Mouse (Mus musculus) midbrain, embryonic 11.5 days (tissue): Measurements from ENCODE around the gene Mlycd. TPM values are rescaled to one million over a fixed set of nuclear protein-coding genes. Genes with fewer than 3 reads are reported as not detected.
"Not testable (repeated sequence)": the region's sequence is repeated elsewhere in the genome, so short reads cannot be mapped to it uniquely, and the experiment has no call there.

Experiments used
- ATAC-seq: fragments of 200-750 bp; cut with Nextera tagmentation; 2 replicates; pipeline ENCODE4 v1.8.0; 2017; ENCODE audit warnings: moderate TSS enrichment, moderate library complexity; ENCODE audit not compliant: low FRiP score
- DNase-seq: peaks from one replicate; pipeline ENCODE4 v3.0.0; 2015; ENCODE audit warnings: low spot score; ENCODE audit errors: missing footprints
- H3K27ac ChIP-seq: fragments of 300-500 bp; sonication (generic); 2 replicates; pipeline ENCODE4 v1.5.1; 2014; ENCODE audit warnings: low read depth, low read length
- H3K27me3 ChIP-seq: fragments of 300-500 bp; sonication (generic); 2 replicates; pipeline ENCODE4 v1.6.1; 2014; ENCODE audit warnings: mild to moderate bottlenecking, low read length, moderate library complexity, mixed read lengths; ENCODE audit not compliant: control insufficient read depth, insufficient read depth
- H3K36me3 ChIP-seq: fragments of 300-500 bp; sonication (generic); 2 replicates; pipeline ENCODE4 v1.6.1; 2014; ENCODE audit warnings: mild to moderate bottlenecking, low read length, moderate library complexity, mixed read lengths; ENCODE audit not compliant: control insufficient read depth, insufficient read depth
- H3K4me1 ChIP-seq: fragments of 300-500 bp; sonication (generic); 2 replicates; pipeline ENCODE4 v1.6.1; 2014; ENCODE audit warnings: low read length; ENCODE audit not compliant: control insufficient read depth, insufficient read depth
- H3K4me2 ChIP-seq: fragments of 300-500 bp; sonication (generic); 2 replicates; pipeline ENCODE4 v1.6.1; 2014; ENCODE audit warnings: mild to moderate bottlenecking, moderate library complexity
- H3K4me3 ChIP-seq: fragments of 300-500 bp; sonication (generic); 2 replicates; pipeline ENCODE4 v1.5.1; 2014; ENCODE audit warnings: low read depth, low read length
- H3K9ac ChIP-seq: fragments of 300-500 bp; sonication (generic); 2 replicates; pipeline ENCODE4 v1.6.1; 2014; ENCODE audit warnings: low read length
- H3K9me3 ChIP-seq: fragments of 300-500 bp; sonication (generic); 2 replicates; pipeline ENCODE4 v1.6.1; 2016; ENCODE audit warnings: low read length; ENCODE audit not compliant: control insufficient read depth
- WGBS: fragments of 180-500 bp; shearing (Covaris S2); extraction: QIAGEN DNeasy Blood & Tissue Kit; methylation state at CpG from one replicate; pipeline ENCODE4 v1.1.7; 2014; 5-methylcytosine and 5-hydroxymethylcytosine counted together
- polyA plus RNA-seq: library from polyadenylated mRNA; unstranded; fragments of >200 nt; fragmentation: Nextera tagmentation; extraction: Ambion mirVana; gene quantifications from 2 replicates; pipeline ENCODE4 v1.2.1, GENCODE M21; 2014

Gene Mlycd
- polyA plus RNA-seq = 11.3 and 11.6 TPM in 2 replicates

DNA sequence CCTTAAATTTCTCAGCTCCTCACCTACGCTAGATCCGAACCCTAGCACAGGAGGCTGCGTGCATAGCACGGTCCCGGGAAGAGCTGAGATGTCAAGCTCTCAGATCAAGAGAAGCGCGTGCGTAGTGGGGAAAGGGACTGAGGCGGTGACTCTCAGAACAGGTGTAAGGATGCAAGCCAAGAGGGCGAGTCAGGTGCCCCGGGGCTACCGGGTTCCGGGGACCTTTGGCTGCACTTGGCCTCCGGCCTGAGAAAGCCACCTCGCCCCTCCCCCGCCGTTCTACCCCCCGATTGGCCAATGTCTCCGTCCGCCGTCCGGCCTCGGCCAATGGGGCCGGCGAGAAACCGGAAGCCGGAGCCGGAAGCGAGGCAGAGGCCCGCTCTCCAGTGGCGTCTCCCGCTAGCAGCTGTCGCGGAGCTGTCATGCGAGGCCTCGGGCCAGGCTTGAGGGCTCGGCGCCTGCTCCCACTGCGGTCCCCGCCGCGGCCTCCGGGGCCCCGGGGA is at the start of gene Mlycd:
Gene Mlycd (plus strand): TSS at position 355 of the 503 bp plus-strand sequence.
- peak within 1 kb of the TSS; percentile 100 for H3K4me2 ChIP-seq
- H3K36me3 ChIP-seq = no peaks in the 10 kb centered on the region
- no peaks in the 10 kb centered on the region for H3K9me3 ChIP-seq
- H3K27me3 ChIP-seq = no peaks in the 10 kb centered on the region
- 3% methylated on average over 40 of the region's 44 CpGs for WGBS
- peak within 1 kb of the TSS; percentile 77 for H3K27ac ChIP-seq
- peak; percentile 98 for DNase-seq
- peaks cover 8% of the 10 kb centered on the region for H3K4me1 ChIP-seq
- H3K4me3 ChIP-seq = peak within 1 kb of the TSS; percentile 83
- peak within 1 kb of the TSS; percentile 86 for H3K9ac ChIP-seq
- peak; percentile 97 for ATAC-seq

DNA sequence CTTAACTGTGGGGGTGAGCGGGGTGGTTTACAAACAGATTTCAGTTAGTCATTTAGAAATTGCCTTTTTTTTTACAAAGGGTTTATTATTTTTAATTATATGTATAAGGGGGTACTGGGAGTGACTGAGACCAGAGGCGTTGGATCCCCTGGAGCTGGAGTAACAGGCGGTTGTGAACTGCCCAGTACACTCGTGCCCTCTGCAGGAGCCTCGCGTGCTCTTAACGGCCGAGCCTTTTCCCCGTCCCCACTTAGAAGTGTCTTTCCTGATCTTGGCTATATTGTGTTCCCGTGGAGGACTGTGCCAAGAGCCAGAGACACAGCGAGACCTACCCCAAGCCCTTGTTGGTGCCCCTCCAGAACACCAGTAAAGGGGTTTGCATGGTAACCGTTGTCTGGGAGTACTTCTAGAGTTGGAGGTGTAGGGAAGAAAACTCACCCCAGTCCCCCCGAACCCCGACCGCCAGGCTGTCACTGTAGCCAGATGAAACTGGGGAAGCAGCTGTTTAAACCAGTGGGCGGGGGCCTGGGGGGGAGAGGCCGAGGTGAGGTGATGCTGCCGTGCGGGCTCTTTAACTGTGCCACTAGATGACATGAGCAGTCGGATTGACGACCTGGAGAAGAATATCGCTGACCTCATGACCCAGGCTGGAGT is 49.5 kb upstream of the Mlycd start:
- H3K27ac ChIP-seq = no peak overlapping the region
- H3K4me1 ChIP-seq = peaks cover 5% of the 10 kb centered on the region
- DNase-seq (peak; percentile 87), ATAC-seq (peak; percentile 10; the same call in 1 of the 2 replicates)
- peaks cover 16% of the 10 kb centered on the region; the same call in 1 of the 2 replicates for H3K36me3 ChIP-seq
- H3K9ac ChIP-seq = peak overlapping the region; percentile 93
- H3K27me3 ChIP-seq = no peaks in the 10 kb centered on the region
- WGBS = 57% methylated on average over 22 of the region's 22 CpGs
- peak overlapping the region; percentile 77 for H3K4me2 ChIP-seq
- no peaks in the 10 kb centered on the region for H3K9me3 ChIP-seq
- H3K4me3 ChIP-seq = peak overlapping the region; percentile 93

DNA sequence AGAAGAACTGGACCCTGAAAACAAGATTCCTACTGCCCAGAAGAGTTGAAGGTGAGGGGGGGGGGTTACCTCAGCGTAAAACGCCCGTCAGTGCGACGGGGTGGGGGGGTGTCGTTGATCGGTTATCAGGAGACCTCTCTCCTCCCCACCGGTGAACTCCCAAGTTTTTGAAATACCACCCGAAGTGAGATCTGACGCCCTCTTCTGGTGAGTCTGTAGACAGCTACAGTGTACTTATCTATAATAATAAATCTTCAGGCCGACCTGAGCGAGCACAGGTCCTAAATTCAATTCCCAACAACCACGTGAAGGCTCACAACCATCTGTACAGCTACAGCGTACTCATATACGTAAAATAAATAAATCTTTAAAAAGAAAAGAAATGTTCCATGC is 49.0 kb upstream of the Mlycd start:
- no peak overlapping the region; the same call in 1 of the 2 replicates for H3K4me3 ChIP-seq
- no peak for DNase-seq
- 83% methylated on average over 15 of the region's 15 CpGs for WGBS

DNA sequence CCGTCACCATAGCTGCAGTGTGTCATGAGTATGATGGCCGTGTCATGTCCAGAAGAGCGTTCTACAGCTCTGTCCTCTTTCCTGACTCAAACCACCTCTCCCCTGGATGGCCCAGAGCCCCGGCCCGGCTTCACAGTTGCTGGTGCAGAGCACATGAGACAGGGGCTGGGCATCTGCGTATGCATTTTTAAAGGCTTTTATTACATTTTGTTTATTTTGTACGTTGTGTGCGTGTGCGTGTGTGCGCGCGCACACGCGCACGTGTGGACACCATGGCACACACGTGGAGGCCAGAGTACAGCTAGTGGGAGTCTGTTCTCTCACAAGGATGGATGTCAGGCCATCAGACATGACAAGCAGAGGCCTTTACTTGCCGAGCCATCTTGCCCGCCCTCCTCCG is 43.0 kb upstream of the Mlycd start:
- Histone ChIP-seq H3K4me2 (no peak overlapping the region), H3K4me3 (no peak overlapping the region), H3K4me1 (no peaks in the 10 kb centered on the region), H3K36me3 (peaks cover 16% of the 10 kb centered on the region; the same call in 1 of the 2 replicates), H3K27ac (no peak overlapping the region), H3K9me3 (no peaks in the 10 kb centered on the region), H3K27me3 (no peaks in the 10 kb centered on the region), H3K9ac (no peak overlapping the region)
- WGBS = 93% methylated on average over 19 of the region's 19 CpGs
- ATAC-seq = no peak
- DNase-seq = no peak

More for the DNA sequence above, 49.0 kb upstream of the Mlycd start:
- Histone ChIP-seq H3K4me2 (no peak overlapping the region; the same call in 1 of the 2 replicates), H3K9me3 (no peaks in the 10 kb centered on the region), H3K27ac (no peak overlapping the region), H3K27me3 (no peaks in the 10 kb centered on the region), H3K36me3 (peaks cover 16% of the 10 kb centered on the region; the same call in 1 of the 2 replicates), H3K9ac (no peak overlapping the region), H3K4me1 (peaks cover 5% of the 10 kb centered on the region)
- no peak for ATAC-seq

DNA sequence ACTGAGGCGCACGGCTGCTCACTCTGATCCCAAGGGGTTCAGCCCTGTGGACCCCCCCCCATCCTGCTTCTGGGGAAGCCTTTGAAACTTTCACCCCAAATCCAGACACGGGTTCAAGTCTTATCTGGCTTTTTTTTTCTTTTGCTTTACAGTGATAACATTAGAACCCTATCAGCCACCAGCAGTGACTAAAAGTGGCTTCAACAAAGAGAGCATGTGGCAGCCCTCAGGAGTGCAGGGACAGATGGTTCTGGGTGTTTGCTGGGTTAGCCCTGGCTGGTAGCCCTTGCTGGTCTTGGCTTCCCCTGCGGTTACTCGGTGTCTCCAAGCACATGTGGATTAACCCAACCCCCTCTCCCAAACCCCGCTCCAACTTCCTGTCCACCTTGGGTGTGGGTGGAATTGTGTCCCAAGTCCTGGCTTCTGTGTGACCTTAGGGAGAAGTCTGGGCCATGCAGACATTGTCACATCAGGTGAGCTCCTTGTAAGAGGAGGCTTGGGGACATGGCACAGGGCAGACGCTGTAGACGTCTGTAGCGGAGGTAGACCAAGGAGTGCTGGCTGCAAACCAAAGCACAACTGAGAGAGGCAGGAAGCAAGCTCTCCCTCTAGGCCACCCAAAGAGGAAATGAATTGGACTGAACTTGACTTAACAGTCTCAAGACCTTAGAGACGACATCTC is 41.6 kb upstream of the Mlycd start:
- no peak for DNase-seq
- Histone ChIP-seq H3K9ac (no peak overlapping the region), H3K4me2 (no peak overlapping the region), H3K27ac (no peak overlapping the region), H3K36me3 (peaks cover 9% of the 10 kb centered on the region; the same call in 1 of the 2 replicates), H3K4me3 (no peak overlapping the region), H3K27me3 (no peaks in the 10 kb centered on the region), H3K4me1 (no peaks in the 10 kb centered on the region), H3K9me3 (no peaks in the 10 kb centered on the region)
- 86% methylated on average over 10 of the region's 10 CpGs for WGBS
- no peak for ATAC-seq

DNA sequence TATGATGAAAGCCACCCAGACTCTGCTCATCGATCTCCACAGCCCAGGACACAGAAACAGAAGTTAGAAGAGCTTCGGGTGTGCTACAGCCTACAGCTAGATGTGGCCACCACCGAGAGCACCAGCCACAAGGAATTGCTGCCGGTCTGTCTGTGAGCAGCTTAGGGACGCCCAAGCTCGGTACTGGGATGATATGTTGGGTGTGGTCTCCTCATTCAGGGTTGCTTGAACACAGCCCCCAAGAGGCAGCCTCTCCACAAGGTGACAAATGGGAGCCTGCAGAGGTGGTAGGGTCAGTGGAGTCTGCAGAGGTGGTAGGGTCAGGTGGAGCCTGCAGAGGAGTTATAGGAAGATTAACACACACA is 41.0 kb upstream of the Mlycd start:
- DNase-seq (no peak), ATAC-seq (no peak)
- 83% methylated on average over 6 of the region's 6 CpGs for WGBS
- H3K4me3 ChIP-seq = no peak overlapping the region
- H3K4me1 ChIP-seq = no peaks in the 10 kb centered on the region
- peaks cover 5% of the 10 kb centered on the region; the same call in 1 of the 2 replicates for H3K36me3 ChIP-seq
- no peak overlapping the region for H3K27ac ChIP-seq
- H3K9ac ChIP-seq = no peak overlapping the region
- H3K4me2 ChIP-seq = no peak overlapping the region
- no peaks in the 10 kb centered on the region for H3K9me3 ChIP-seq
- H3K27me3 ChIP-seq = no peaks in the 10 kb centered on the region

DNA sequence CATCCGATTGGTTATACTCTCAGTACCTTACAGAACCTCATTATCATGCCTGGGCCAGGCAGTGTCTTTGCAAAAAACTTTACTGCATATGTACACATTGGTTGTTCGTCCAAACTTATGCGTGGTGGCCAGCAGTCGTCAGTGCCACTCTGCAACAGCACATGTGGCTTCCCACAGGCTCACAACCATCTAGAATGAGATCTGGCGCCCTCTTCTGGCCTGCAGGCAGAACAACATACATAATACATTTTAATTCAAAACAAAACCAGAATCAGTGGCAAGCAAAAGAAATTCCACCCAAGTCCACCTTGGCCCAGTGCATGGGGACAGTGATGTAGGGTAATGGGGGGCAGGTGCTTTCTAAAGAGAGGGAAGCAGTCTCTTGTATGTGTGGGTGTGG is 38.0 kb upstream of the Mlycd start:
- DNase-seq = not testable (repeated sequence)

DNA sequence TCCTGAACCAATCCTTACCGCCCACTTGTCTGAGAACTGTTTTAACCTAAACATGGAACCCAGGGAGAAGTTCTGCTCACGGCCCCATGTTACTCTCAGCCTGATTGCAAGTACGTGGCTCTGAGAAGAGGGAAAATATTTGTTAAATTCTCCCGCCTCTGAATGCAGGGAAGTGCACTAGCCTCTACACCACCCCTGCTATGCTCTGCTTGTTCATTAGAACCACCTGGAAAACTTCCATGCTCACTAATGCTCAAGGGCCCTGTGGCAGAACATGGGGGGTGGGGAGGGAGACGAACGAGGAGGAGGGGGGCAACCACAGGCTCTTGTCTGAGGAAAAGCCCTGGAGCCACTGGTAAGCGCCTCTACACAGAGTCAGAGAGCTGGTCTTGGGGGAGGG is 36.5 kb upstream of the Mlycd start:
- Histone ChIP-seq H3K27ac (no peak overlapping the region), H3K36me3 (no peaks in the 10 kb centered on the region), H3K9ac (no peak overlapping the region), H3K4me3 (no peak overlapping the region), H3K27me3 (no peaks in the 10 kb centered on the region), H3K9me3 (no peaks in the 10 kb centered on the region), H3K4me1 (no peaks in the 10 kb centered on the region), H3K4me2 (no peak overlapping the region)
- DNase-seq (no peak), ATAC-seq (no peak)
- 85% methylated on average over 7 of the region's 7 CpGs for WGBS

More for the DNA sequence above, 38.0 kb upstream of the Mlycd start:
- H3K4me2 ChIP-seq, H3K9me3 ChIP-seq, ATAC-seq, H3K27ac ChIP-seq, H3K4me3 ChIP-seq, H3K4me1 ChIP-seq, H3K27me3 ChIP-seq, H3K9ac ChIP-seq, H3K36me3 ChIP-seq: not testable (repeated sequence)
- 55% methylated on average over 4 of the region's 5 CpGs for WGBS

DNA sequence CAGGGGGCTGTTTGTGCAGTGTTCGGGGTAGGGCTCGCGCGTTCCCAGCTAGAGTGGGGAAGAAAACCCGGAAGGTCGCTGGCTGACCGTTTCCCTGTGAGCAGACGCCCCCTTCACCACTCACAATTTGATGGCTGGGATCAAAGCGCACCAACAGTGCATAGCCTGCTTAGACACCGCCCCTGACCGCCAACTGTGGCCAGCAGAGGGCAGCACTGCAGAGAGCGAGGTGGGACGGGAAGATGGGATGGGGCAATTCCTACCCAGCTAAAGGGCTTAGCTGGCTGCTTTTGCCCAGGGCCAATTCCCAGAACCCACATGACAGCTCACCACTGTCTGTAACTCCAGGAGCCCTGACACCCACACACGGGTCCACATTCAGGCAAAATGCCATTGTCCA is 35.8 kb upstream of the Mlycd start:
- Histone ChIP-seq H3K9me3 (no peaks in the 10 kb centered on the region), H3K4me1 (no peaks in the 10 kb centered on the region), H3K9ac (no peak overlapping the region), H3K4me2 (no peak overlapping the region), H3K4me3 (no peak overlapping the region), H3K27me3 (no peaks in the 10 kb centered on the region), H3K27ac (no peak overlapping the region), H3K36me3 (no peaks in the 10 kb centered on the region)
- DNase-seq = peak; percentile 88
- 46% methylated on average over 14 of the region's 14 CpGs for WGBS
- ATAC-seq = no peak
